Mouse (Mus musculus): ENCODE measurements around the gene Glb1l.
"Not testable (repeated sequence)": the region's sequence is repeated elsewhere in the genome, so short reads cannot be mapped to it uniquely, and the experiment has no call there.

Glb1l gene

GRCm38 (mm10) chr1:75210136-75211087, at the start of gene Glb1l, which contains the start of gene Stk16:
Gene Glb1l (minus strand): TSS chr1:75210813.
Gene Stk16 (plus strand): TSS chr1:75210838.
- DNase-seq: peak; percentile 98

- DNase-seq: no peak
Measured at GRCm38 (mm10) chr1:75255516-75256046, 45.0 kb upstream of the Glb1l start.

GRCm38 (mm10) chr1:75254625-75255013, 44.0 kb upstream of the Glb1l start:
- DNase-seq: no peak

GRCm38 (mm10) chr1:75253849-75254624, 43.4 kb upstream of the Glb1l start:
- peak; percentile 89 for DNase-seq

- DNase-seq: no peak
Measured at GRCm38 (mm10) chr1:75253029-75253428, 42.4 kb upstream of the Glb1l start.

- DNase-seq: no peak
Measured at GRCm38 (mm10) chr1:75252308-75252707, 41.7 kb upstream of the Glb1l start.

GRCm38 (mm10) chr1:75251112-75251970, 40.7 kb upstream of the Glb1l start:
- DNase-seq: peak; percentile 91

GRCm38 (mm10) chr1:75250498-75250897, 39.9 kb upstream of the Glb1l start:
- no peak for DNase-seq

GRCm38 (mm10) chr1:75248041-75248772, 37.6 kb upstream of the Glb1l start:
- DNase-seq: no peak

GRCm38 (mm10) chr1:75247071-75247930, 36.7 kb upstream of the Glb1l start:
- no peak for DNase-seq

GRCm38 (mm10) chr1:75244836-75245235, 34.2 kb upstream of the Glb1l start:
- peak; percentile 51 for DNase-seq

- DNase-seq: no peak
Measured at GRCm38 (mm10) chr1:75244175-75244826, 33.7 kb upstream of the Glb1l start.

GRCm38 (mm10) chr1:75243411-75243810, 32.8 kb upstream of the Glb1l start:
- DNase-seq: no peak

- no peak for DNase-seq
Measured at GRCm38 (mm10) chr1:75239591-75239990, 29.0 kb upstream of the Glb1l start.

- DNase-seq: peak; percentile 92
Measured at GRCm38 (mm10) chr1:75236117-75237050, 25.8 kb upstream of the Glb1l start, which contains the start of gene Dnajb2. Gene Dnajb2 (plus strand): TSS chr1:75236406.

- DNase-seq: peak; percentile 74
Measured at GRCm38 (mm10) chr1:75234606-75235005, 24.0 kb upstream of the Glb1l start.

- not testable (repeated sequence) for DNase-seq
Measured at GRCm38 (mm10) chr1:75232489-75232888, 21.9 kb upstream of the Glb1l start.

- no peak for DNase-seq
Measured at GRCm38 (mm10) chr1:75231664-75232152, 21.1 kb upstream of the Glb1l start, which contains the start of gene A630095N17Rik. Gene A630095N17Rik (minus strand): TSS chr1:75232102.

Measured in kidney, adult 18-20 months (tissue).